Comparison of ENCODE assay signal across 1 mouse cellular context in the genomic region with DNA sequence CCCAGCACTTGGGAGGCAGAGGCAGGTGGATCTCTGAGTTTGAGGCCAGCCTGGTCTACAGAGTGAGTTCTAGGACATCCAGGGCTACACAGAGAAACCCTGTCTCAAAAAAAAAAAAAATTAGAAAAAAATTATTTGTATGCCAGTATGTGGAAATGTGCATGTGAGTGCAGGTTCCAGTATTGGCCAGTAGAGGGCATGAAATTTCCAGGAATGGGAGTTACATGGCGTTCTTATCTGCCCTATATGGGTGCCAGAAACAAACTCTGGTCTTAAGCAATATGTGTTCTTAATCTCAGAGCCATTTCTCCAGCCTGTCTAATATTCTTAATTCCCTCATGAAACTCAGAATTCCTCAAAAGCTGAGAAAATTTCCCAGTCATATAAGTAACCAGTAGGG.
TF ChIP-seq lines count a peak whose summit lies in the region.

No protein-coding gene starts in this region.

TF ChIP-seq in MEL, 35 proteins besides CTCF, POLR2A, EP300 and RAD21 (continued from another document):
- no peak for TF ChIP-seq MXI1 (IDR thresholded peaks at IDR 0.05; ENCODE audit: low read depth, low read length)
- TF ChIP-seq ZKSCAN1 (IDR thresholded peaks at IDR 0.05; ENCODE audit: low read depth, low read length): no peak
- no peak for TF ChIP-seq MAFK (IDR thresholded peaks at IDR 0.05; ENCODE audit: borderline replicate concordance, low read depth, low read length)
- TF ChIP-seq HCFC1 (IDR thresholded peaks at IDR 0.05; ENCODE audit: low read depth, low read length): no peak
- no peak for TF ChIP-seq POLR2AphosphoS2 (IDR thresholded peaks at IDR 0.05; ENCODE audit: low read length)
- no peak for TF ChIP-seq SMC3 (IDR thresholded peaks at IDR 0.05; ENCODE audit: low read depth, low read length)
- no peak for TF ChIP-seq TAL1 (IDR thresholded peaks at IDR 0.05; ENCODE audit: low read length)
- no peak for TF ChIP-seq E2F4 (IDR thresholded peaks at IDR 0.05; ENCODE audit: borderline replicate concordance, low read depth, low read length)
- no peak for TF ChIP-seq ELF1 (IDR thresholded peaks at IDR 0.05; ENCODE audit: low read depth, low read length)
- no peak for TF ChIP-seq TCF12 (IDR thresholded peaks at IDR 0.05; ENCODE audit: low read depth, low read length)
- no peak for TF ChIP-seq JUND (IDR thresholded peaks at IDR 0.05; ENCODE audit: low read depth, low read length)
- TF ChIP-seq ZNF384 (IDR thresholded peaks at IDR 0.05; ENCODE audit: low read depth, low read length): no peak
- no peak for TF ChIP-seq BHLHE40 (IDR thresholded peaks at IDR 0.05; ENCODE audit: borderline replicate concordance, low read depth, low read length)
- no peak for TF ChIP-seq POLR2AphosphoS5 (IDR thresholded peaks at IDR 0.05; ENCODE audit: borderline replicate concordance, low read depth, low read length)
- no peak for TF ChIP-seq MAZ (IDR thresholded peaks at IDR 0.05; ENCODE audit: low read depth, low read length)
- TF ChIP-seq TBP (IDR thresholded peaks at IDR 0.05; ENCODE audit: low read depth, low read length): no peak
TF ChIP-seq in MEL: peak in this region for 0.
